Mouse (Mus musculus) embryonic fibroblast, embryonic 13.5 days (primary cell): ENCODE results near the gene Ghr.

Experiments
- CTCF ChIP-seq: IDR thresholded peaks from 2 replicates; pipeline ENCODE4 v1.5.1; 2011; ENCODE audit warnings: mild to moderate bottlenecking, control low read depth, low read length, moderate library complexity, borderline replicate concordance; ENCODE audit not compliant: insufficient read depth
- POLR2A ChIP-seq: IDR thresholded peaks from 2 replicates; pipeline ENCODE4 v1.6.1; 2011; ENCODE audit warnings: low read depth, mild to moderate bottlenecking, control low read depth, low read length, moderate library complexity

GRCm38 (mm10) chr15:3399196-3399595 is 184.1 kb downstream of the Ghr start:
- TF ChIP-seq CTCF, result no peak
- no peak for TF ChIP-seq POLR2A
